Mouse (Mus musculus) Patski (cell line): ENCODE results near the gene Eogt. TPM values are rescaled to one million over a fixed set of nuclear protein-coding genes. Genes with fewer than 3 reads are reported as not detected.

Experiments
- ATAC-seq: fragments of 100-300 bp; one replicate; pipeline ENCODE4 v1.8.0; 2021
- CTCF ChIA-PET: fragments of 350-600 bp; sonication (Branson Sonifier 250); formaldehyde crosslinking; loops from one replicate; lab custom pipeline; 2022; ENCODE audit warnings: inconsistent platforms; lab: Charles Lee
- POLR2A ChIA-PET: fragments of 350-600 bp; sonication (Branson Sonifier 250); formaldehyde crosslinking; loops from one replicate; lab custom pipeline; 2022; ENCODE audit warnings: antibody characterized with exemption, inconsistent platforms; lab: Charles Lee
- DNase-seq: peaks from one replicate; pipeline ENCODE4 v3.0.0-alpha.2; 2011; ENCODE audit warnings: low read depth, low spot score
- H3K27me3 ChIP-seq: fragments of 371-371 bp; one replicate; pipeline ENCODE4 v1.5.1; 2021
- CTCF ChIP-seq: fragments of 100-300 bp; IDR thresholded peaks from one replicate; pipeline ENCODE4 v1.5.1; 2021
- in situ Hi-C: fragments of 300-500 bp; cut with MboI; formaldehyde crosslinking; loops from 3 replicates; pipeline ENCODE4 v1.11.1; 2018; ENCODE audit warnings: low pct_unique_long_range_greater_than_20kb, mixed read lengths
- polyA plus RNA-seq: library from polyadenylated mRNA; unstranded; gene quantifications from one replicate; pipeline ENCODE4 v1.2.3, GENCODE M21; 2021

Eogt gene
- polyA plus RNA-seq, result 38.3 TPM

- H3K27me3 ChIP-seq, result no peaks in the 10 kb centered on the region
- no peak for DNase-seq
- in situ Hi-C loops, result no loop called here
- ATAC-seq, result peak; percentile 82
- POLR2A ChIA-PET, result interaction anchor here (1.1 to 1.7 kb wide), 2 partner anchors 9 to 26 kb away, joined by 3 to 4 read pairs; no protein-coding TSS in a partner anchor
- CTCF ChIA-PET, result interaction anchor here (0.8 to 3.0 kb wide), 2 partner anchors 8 to 12 kb away, joined by 3 to 12 read pairs; no protein-coding TSS in a partner anchor
- peak; percentile 96 for TF ChIP-seq CTCF
Measured at GRCm38 (mm10) chr6:97148383-97149251, at the start of gene Eogt. Eogt (minus strand) TSS chr6:97149182.

- DNase-seq, result peak; percentile 54
- ATAC-seq, result peak; percentile 75
- POLR2A ChIA-PET, result interaction anchor here (0.9 to 1.4 kb wide), 3 partner anchors 9 to 31 kb away, joined by 3 read pairs; partner anchors contain the start of gene Arl6ip5
- no peaks in the 10 kb centered on the region for H3K27me3 ChIP-seq
- in situ Hi-C loops, result no loop called here
- CTCF ChIA-PET, result interaction anchor here (0.8 to 2.7 kb wide), 4 partner anchors 11 to 132 kb away, joined by 3 to 11 read pairs (median 6); no protein-coding TSS in a partner anchor
- TF ChIP-seq CTCF, result no peak
Measured at GRCm38 (mm10) chr6:97179367-97179828, 30.4 kb upstream of the Eogt start.

- ATAC-seq, result peak; percentile 95
- POLR2A ChIA-PET, result interaction anchor here (0.9 to 1.8 kb wide), 4 partner anchors 27 to 32 kb away, joined by 3 to 4 read pairs (median 4); partner anchors contain the start of gene Arl6ip5
- no peak for TF ChIP-seq CTCF
- CTCF ChIA-PET, result interaction anchor here (1.0 to 2.7 kb wide), 6 partner anchors 10 to 236 kb away, joined by 3 to 11 read pairs (median 4); no protein-coding TSS in a partner anchor
- in situ Hi-C loops, result no loop called here
- H3K27me3 ChIP-seq, result no peaks in the 10 kb centered on the region
- peak; percentile 84 for DNase-seq
Measured at GRCm38 (mm10) chr6:97178491-97179366, 29.7 kb upstream of the Eogt start, which contains the start of gene Tmf1. Tmf1 (minus strand) TSS chr6:97179122.

GRCm38 (mm10) chr6:97175716-97176115, 26.7 kb upstream of the Eogt start:
- ChIA-PET CTCF (interaction anchor here (0.6 to 1.1 kb wide), 2 partner anchors 25 to 1166 kb away, joined by 3 to 4 read pairs; no protein-coding TSS in a partner anchor), POLR2A (no interaction called here)
- no peak for TF ChIP-seq CTCF
- no peak for DNase-seq
- no peak for ATAC-seq
- no peaks in the 10 kb centered on the region for H3K27me3 ChIP-seq
- in situ Hi-C loops, result no loop called here

GRCm38 (mm10) chr6:97150156-97150555, 1.2 kb upstream of the Eogt start:
- POLR2A ChIA-PET, result no interaction called here
- in situ Hi-C loops, result no loop called here
- no peak for ATAC-seq
- no peaks in the 10 kb centered on the region for H3K27me3 ChIP-seq
- CTCF ChIA-PET, result interaction anchor here (0.8 to 3.0 kb wide), 6 partner anchors 10 to 59 kb away, joined by 4 to 12 read pairs (median 4); partner anchors contain the start of gene Tmf1
- no peak for DNase-seq
- peak; percentile 53 for TF ChIP-seq CTCF

GRCm38 (mm10) chr6:97149721-97150120, 739 bp upstream of the Eogt start:
- TF ChIP-seq CTCF, result no peak
- ChIA-PET POLR2A (no interaction called here), CTCF (interaction anchor here (1.2 to 3.0 kb wide), 5 partner anchors 11 to 60 kb away, joined by 4 to 12 read pairs (median 5); partner anchors contain the start of gene Tmf1)
- DNase-seq, result no peak
- no peak for ATAC-seq
- H3K27me3 ChIP-seq, result no peaks in the 10 kb centered on the region
- in situ Hi-C loops, result no loop called here

- DNase-seq (no peak), ATAC-seq (peak; percentile 32)
Measured at GRCm38 (mm10) chr6:97147755-97148382, 1.1 kb downstream of the Eogt start.

GRCm38 (mm10) chr6:97145156-97145555, 3.8 kb downstream of the Eogt start:
- TF ChIP-seq CTCF, result no peak
- ChIA-PET CTCF (interaction anchor here (1.0 to 1.4 kb wide), 2 partner anchors 21 to 65 kb away, joined by 3 to 4 read pairs; no protein-coding TSS in a partner anchor), POLR2A (no interaction called here)
- ATAC-seq (no peak), DNase-seq (no peak)
- in situ Hi-C loops, result no loop called here
- no peaks in the 10 kb centered on the region for H3K27me3 ChIP-seq

More at GRCm38 (mm10) chr6:97147755-97148382, 1.1 kb downstream of the Eogt start:
- POLR2A ChIA-PET, result interaction anchor here (1.1 to 1.7 kb wide), 2 partner anchors 8 to 27 kb away, joined by 3 to 4 read pairs; no protein-coding TSS in a partner anchor
- H3K27me3 ChIP-seq, result no peaks in the 10 kb centered on the region
- CTCF ChIA-PET, result no interaction called here
- no peak for TF ChIP-seq CTCF
- in situ Hi-C loops, result no loop called here

GRCm38 (mm10) chr6:97144359-97144758, 4.6 kb downstream of the Eogt start:
- no peak for DNase-seq
- no peak for ATAC-seq
- H3K27me3 ChIP-seq, result no peaks in the 10 kb centered on the region
- ChIA-PET POLR2A (no interaction called here), CTCF (interaction anchor here (1.4 kb wide), 1 partner anchor 20 kb away, joined by 4 read pairs; no protein-coding TSS in a partner anchor)
- TF ChIP-seq CTCF, result no peak
- in situ Hi-C loops, result no loop called here
